Mouse (Mus musculus) frontal cortex, postnatal 25 days (tissue): Measurements from ENCODE around the gene Mtln.

ENCODE experiments used
- DNase-seq, 2 experiments: peaks; one replicate each; pipeline ENCODE4 v3.0.0; 2022; ENCODE audit warnings: low spot score in 2 of 2

Gene Mtln

GRCm38 (mm10) chr2:127754113-127754512 lies 38.2 kb downstream of the Mtln start:
- DNase-seq = no peak

DNA sequence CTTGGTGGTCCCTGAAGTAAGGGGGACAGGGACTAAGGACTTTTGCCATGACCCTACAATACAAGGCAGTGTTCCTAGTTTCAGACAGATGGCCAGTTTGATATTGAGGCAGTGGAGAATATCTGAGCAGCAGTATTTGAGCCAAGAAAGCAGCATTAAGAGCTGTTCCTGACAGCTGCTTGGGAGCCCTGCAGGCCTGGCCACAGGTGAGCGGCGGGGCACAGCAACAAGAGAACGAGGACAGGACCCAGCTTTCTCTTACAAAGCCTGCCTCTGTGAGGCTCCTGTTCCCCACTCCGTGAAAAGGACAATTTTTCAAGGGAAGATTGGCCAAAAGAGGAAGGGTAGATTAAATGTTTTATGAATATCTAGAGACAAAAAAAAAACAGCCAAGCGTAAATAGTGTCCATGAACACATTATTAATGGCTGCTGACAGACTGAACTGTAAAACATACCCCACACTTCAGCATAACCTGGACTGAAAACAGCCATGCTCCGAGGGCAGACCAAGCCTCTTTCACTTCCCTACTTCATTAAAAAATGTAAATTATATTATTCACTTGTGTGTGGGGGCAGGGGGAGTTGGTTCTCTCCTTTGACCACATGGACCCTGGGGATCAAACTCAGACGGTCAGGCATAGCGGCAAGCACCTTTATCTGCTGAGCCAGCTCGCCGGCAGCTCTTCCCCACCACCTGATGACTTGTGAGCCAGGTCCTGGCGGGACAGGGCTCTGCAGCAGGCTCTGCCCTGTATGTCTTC lies 40.3 kb downstream of the Mtln start:
- no peak for DNase-seq

- DNase-seq = no peak
Observed at GRCm38 (mm10) chr2:127749376-127749775, 42.9 kb downstream of the Mtln start.

GRCm38 (mm10) chr2:127748316-127748715 lies 44.0 kb downstream of the Mtln start:
- no peak for DNase-seq

DNA sequence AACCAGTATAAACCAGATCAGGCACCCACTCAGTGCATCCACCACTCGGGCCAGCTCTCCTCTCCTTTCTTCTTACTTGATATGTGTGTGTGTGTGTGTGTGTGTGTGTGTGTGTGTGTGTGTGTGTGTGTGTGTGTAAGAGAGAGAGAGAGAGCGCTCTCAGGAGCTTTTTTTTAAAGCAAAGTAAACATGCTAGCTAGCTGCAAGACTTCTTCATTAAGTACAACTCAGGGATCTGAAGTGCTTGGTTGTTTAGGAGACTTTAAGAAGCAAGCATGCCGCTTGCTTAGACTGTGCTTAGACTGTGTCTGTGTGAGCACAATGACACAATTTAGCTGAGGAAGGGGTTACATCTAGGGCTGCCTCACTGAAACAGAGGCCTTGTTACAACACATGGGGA lies 49.7 kb downstream of the Mtln start:
- DNase-seq = no peak
